Mouse (Mus musculus) MEL (cell line): Measurements from ENCODE around the gene Upp2. TPM values are rescaled to one million over a fixed set of nuclear protein-coding genes. Genes with fewer than 3 reads are reported as not detected.

ENCODE experiments used
- DNase-seq: peaks from one replicate; pipeline ENCODE4 v3.0.0; 2011; ENCODE audit warnings: low read depth, low spot score
- H3K27ac ChIP-seq: 2 replicates; pipeline ENCODE4 v1.5.1; 2012; ENCODE audit warnings: low read depth, mild to moderate bottlenecking, control low read depth, low read length, moderate library complexity; ENCODE audit not compliant: control insufficient read depth
- H3K27me3 ChIP-seq, 2 experiments: fragments of 150-350 bp in 1 of 2; sonication (generic) in 1 of 2; 2 replicates each; pipeline ENCODE4 v1.6.1; 2012; ENCODE audit warnings: low read length in 2 of 2, mild to moderate bottlenecking in 2 of 2, improper control_type of control experiment in 1 of 2, moderate library complexity in 1 of 2; ENCODE audit not compliant: insufficient read depth in 2 of 2, control insufficient read depth in 1 of 2
- H3K36me3 ChIP-seq, 2 experiments: 2 replicates each; pipeline ENCODE4 v1.6.1; 2012 to 2014; ENCODE audit warnings: low read length in 2 of 2, improper control_type of control experiment in 1 of 2, inconsistent platforms in 1 of 2, mild to moderate bottlenecking in 1 of 2; ENCODE audit not compliant: insufficient read depth in 2 of 2, control insufficient read depth in 1 of 2
- H3K4me1 ChIP-seq, 2 experiments: fragments of 150-350 bp in 1 of 2; sonication (generic) in 1 of 2; 2 replicates each; pipeline ENCODE4 v1.6.1; 2012; ENCODE audit warnings: low read length in 2 of 2, improper control_type of control experiment in 1 of 2, mild to moderate bottlenecking in 1 of 2; ENCODE audit not compliant: insufficient read depth in 2 of 2, control insufficient read depth in 1 of 2
- H3K4me3 ChIP-seq, 2 experiments: fragments of 150-350 bp in 1 of 2; sonication (generic) in 1 of 2; 2 replicates each; pipeline ENCODE4 v1.5.1; 2012; ENCODE audit warnings: low read depth in 2 of 2, low read length in 2 of 2, mild to moderate bottlenecking in 2 of 2, moderate library complexity in 2 of 2, control low read depth in 1 of 2, improper control_type of control experiment in 1 of 2; ENCODE audit not compliant: control insufficient read depth in 1 of 2, insufficient read depth in 1 of 2
- H3K79me2 ChIP-seq: 2 replicates; pipeline ENCODE4 v1.6.1; 2012; ENCODE audit warnings: mild to moderate bottlenecking, low read length, moderate library complexity; ENCODE audit not compliant: control insufficient read depth, poor library complexity, insufficient read depth
- H3K9ac ChIP-seq: 2 replicates; pipeline ENCODE4 v1.6.1; 2012; ENCODE audit warnings: low read depth, mild to moderate bottlenecking, control low read depth, low read length, moderate library complexity; ENCODE audit not compliant: control insufficient read depth, poor library complexity, severe bottlenecking
- H3K9me3 ChIP-seq: fragments of 150-350 bp; sonication (generic); replicated peaks from 2 replicates; pipeline ENCODE4 v1.6.1; 2012; ENCODE audit warnings: mild to moderate bottlenecking, low read length, improper control_type of control experiment, moderate library complexity; ENCODE audit not compliant: insufficient read depth
- BHLHE40 ChIP-seq: IDR thresholded peaks from 2 replicates; pipeline ENCODE4 v1.6.1; 2012; ENCODE audit warnings: low read depth, mild to moderate bottlenecking, inconsistent platforms, low read length, improper control_type of control experiment, borderline replicate concordance
- CHD2 ChIP-seq: IDR thresholded peaks from 2 replicates; pipeline ENCODE4 v1.6.1; 2011; ENCODE audit warnings: low read length, improper control_type of control experiment
- CTCF ChIP-seq, 3 experiments: IDR thresholded peaks in 2 of 3; conservative IDR thresholded peaks in 1 of 3; 2 replicates each; pipeline ENCODE4 v1.5.1; 2011 to 2012; ENCODE audit warnings: low read length in 3 of 3, low read depth in 2 of 3, mild to moderate bottlenecking in 2 of 3, improper control_type of control experiment in 1 of 3, inconsistent platforms in 1 of 3, mixed read lengths in 1 of 3, moderate library complexity in 1 of 3; ENCODE audit not compliant: control insufficient read depth in 1 of 3, insufficient read depth in 1 of 3, poor library complexity in 1 of 3, severe bottlenecking in 1 of 3
- E2F4 ChIP-seq: IDR thresholded peaks from 2 replicates; pipeline ENCODE4 v1.6.1; 2011; ENCODE audit warnings: low read depth, low read length, improper control_type of control experiment, borderline replicate concordance
- ELF1 ChIP-seq: IDR thresholded peaks from 2 replicates; pipeline ENCODE4 v1.6.1; 2014; ENCODE audit warnings: low read depth, mild to moderate bottlenecking, inconsistent platforms, low read length, improper control_type of control experiment, moderate library complexity
- GABPA ChIP-seq: IDR thresholded peaks from 2 replicates; pipeline ENCODE4 v1.6.1; 2012; ENCODE audit warnings: low read depth, mild to moderate bottlenecking, inconsistent platforms, low read length, improper control_type of control experiment, moderate library complexity
- JUND ChIP-seq: IDR thresholded peaks from 2 replicates; pipeline ENCODE4 v1.6.1; 2011; ENCODE audit warnings: low read depth, mild to moderate bottlenecking, improper control_type of control experiment, low read length
- MAX ChIP-seq: IDR thresholded peaks from 2 replicates; pipeline ENCODE4 v1.6.1; 2011; ENCODE audit warnings: low read length, improper control_type of control experiment
- MAZ ChIP-seq: IDR thresholded peaks from 2 replicates; pipeline ENCODE4 v1.6.1; 2012; ENCODE audit warnings: low read depth, mild to moderate bottlenecking, inconsistent platforms, low read length, improper control_type of control experiment
- MEF2A ChIP-seq: IDR thresholded peaks from 2 replicates; pipeline ENCODE4 v1.6.1; 2014; ENCODE audit warnings: low read depth, mild to moderate bottlenecking, inconsistent platforms, low read length, improper control_type of control experiment; ENCODE audit not compliant: poor library complexity, insufficient replicate concordance, severe bottlenecking; ENCODE audit errors: extremely low read depth
- NELFE ChIP-seq: IDR thresholded peaks from 2 replicates; pipeline ENCODE4 v1.6.1; 2011; ENCODE audit warnings: low read depth, low read length, improper control_type of control experiment
- RAD21 ChIP-seq: IDR thresholded peaks from 2 replicates; pipeline ENCODE4 v1.6.1; 2011; ENCODE audit warnings: mild to moderate bottlenecking, low read depth, low read length, improper control_type of control experiment
- RCOR1 ChIP-seq: IDR thresholded peaks from 2 replicates; pipeline ENCODE4 v1.6.1; 2012; ENCODE audit warnings: low read depth, mild to moderate bottlenecking, inconsistent platforms, low read length, improper control_type of control experiment
- SIN3A ChIP-seq: IDR thresholded peaks from 2 replicates; pipeline ENCODE4 v1.6.1; 2012; ENCODE audit warnings: low read length, improper control_type of control experiment, inconsistent platforms
- SMC3 ChIP-seq: IDR thresholded peaks from 2 replicates; pipeline ENCODE4 v1.6.1; 2011; ENCODE audit warnings: low read depth, low read length, improper control_type of control experiment
- TAL1 ChIP-seq: IDR thresholded peaks from 2 replicates; pipeline ENCODE4 v1.6.1; 2012; ENCODE audit warnings: mild to moderate bottlenecking, inconsistent platforms, low read length, moderate library complexity, mixed read lengths
- TBP ChIP-seq: IDR thresholded peaks from 2 replicates; pipeline ENCODE4 v1.8.0; 2011; ENCODE audit warnings: low read depth, low read length, improper control_type of control experiment
- TCF12 ChIP-seq: IDR thresholded peaks from 2 replicates; pipeline ENCODE4 v1.6.1; 2014; ENCODE audit warnings: low read depth, mild to moderate bottlenecking, inconsistent platforms, low read length, improper control_type of control experiment, moderate library complexity
- UBTF ChIP-seq: IDR thresholded peaks from 2 replicates; pipeline ENCODE4 v1.6.1; 2012; ENCODE audit warnings: low read depth, mild to moderate bottlenecking, inconsistent platforms, low read length, improper control_type of control experiment, moderate library complexity, borderline replicate concordance; ENCODE audit not compliant: insufficient read depth
- USF1 ChIP-seq: IDR thresholded peaks from 2 replicates; pipeline ENCODE4 v1.6.1; 2014; ENCODE audit warnings: low read depth, mild to moderate bottlenecking, inconsistent platforms, low read length, improper control_type of control experiment, moderate library complexity
- USF2 ChIP-seq, 2 experiments: IDR thresholded peaks; 2 replicates each; pipeline ENCODE4 v1.6.1; 2011 to 2012; ENCODE audit warnings: improper control_type of control experiment in 2 of 2, low read length in 2 of 2, borderline replicate concordance in 1 of 2, inconsistent platforms in 1 of 2, low read depth in 1 of 2, mild to moderate bottlenecking in 1 of 2; ENCODE audit not compliant: insufficient read depth in 1 of 2
- ZC3H11A ChIP-seq: IDR thresholded peaks from 2 replicates; pipeline ENCODE4 v1.6.1; 2012; ENCODE audit warnings: low read depth, mild to moderate bottlenecking, inconsistent platforms, low read length, improper control_type of control experiment
- ZMIZ1 ChIP-seq: IDR thresholded peaks from 2 replicates; pipeline ENCODE4 v1.6.1; 2012; ENCODE audit warnings: low read depth, mild to moderate bottlenecking, inconsistent platforms, low read length, improper control_type of control experiment, moderate library complexity
- ZNF384 ChIP-seq: IDR thresholded peaks from 2 replicates; pipeline ENCODE4 v1.6.1; 2012; ENCODE audit warnings: low read depth, mild to moderate bottlenecking, inconsistent platforms, low read length, improper control_type of control experiment
- polyA plus RNA-seq, 2 experiments: library from polyadenylated mRNA; stranded (reverse) in 1 of 2; unstranded in 1 of 2; fragments of >175 nt in 1 of 2; fragments of >200 nt in 1 of 2; gene quantifications; 2 replicates each; pipeline versions ENCODE4 v1.2.1 to v1.2.4; 2012; ENCODE audit warnings: low replicate concordance in 2 of 2, low read depth in 1 of 2; ENCODE audit not compliant: insufficient read length in 2 of 2, insufficient read depth in 1 of 2, missing spikeins in 1 of 2
- total RNA-seq: library from RNA; depleted of rRNA; stranded (reverse); fragments of 300-350 nt; gene quantifications from 2 replicates; pipeline ENCODE4 v1.2.3, GENCODE M21; 2012

The Upp2 gene
- total and polyA plus RNA-seq, 3 experiments, result not detected

DNA sequence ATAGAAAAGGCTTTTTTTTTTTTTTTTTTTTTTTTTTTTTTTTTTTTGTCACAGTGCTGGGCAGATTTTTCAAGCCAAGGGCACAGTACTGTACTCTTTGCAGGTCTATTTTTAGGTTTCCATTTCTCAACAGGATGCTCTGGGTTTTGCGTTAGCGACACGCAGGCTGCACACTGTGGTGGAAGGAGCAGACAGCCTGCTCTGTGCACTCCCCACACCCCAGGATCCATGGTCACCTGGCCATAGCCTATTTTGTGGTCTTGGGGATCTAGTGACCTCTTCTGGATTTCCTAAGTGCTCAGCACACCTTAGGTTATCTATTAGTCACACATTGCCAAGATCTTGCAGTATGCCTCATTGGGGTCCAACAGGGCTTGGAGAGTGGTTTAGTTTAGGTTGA is 100.2 kb downstream of the Upp2 start:
- Histone ChIP-seq H3K4me3 (no peak overlapping the region), H3K9me3 (no peaks in the 10 kb centered on the region), H3K79me2 (no peaks in the 10 kb centered on the region), H3K27ac (no peak overlapping the region), H3K9ac (no peak overlapping the region), H3K4me1 (no peaks in the 10 kb centered on the region), H3K27me3 (no peaks in the 10 kb centered on the region), H3K36me3 (no peaks in the 10 kb centered on the region)
- DNase-seq, result no peak
- TF ChIP-seq RCOR1 (no peak), CTCF (IDR thresholded peaks at IDR 0.05 in 2 of 3, conservative IDR thresholded peaks at IDR 0.05 in 1 of 3; ENCODE audit: control insufficient read depth in 1 of 3, insufficient read depth in 1 of 3, low read depth in 2 of 3, low read length in 3 of 3, poor library complexity in 1 of 3, severe bottlenecking in 1 of 3) (no peak), RAD21 (no peak), TCF12 (no peak), BHLHE40 (no peak), JUND (no peak), USF2 (IDR thresholded peaks at IDR 0.05; ENCODE audit: borderline replicate concordance in 1 of 2, insufficient read depth in 1 of 2, low read depth in 1 of 2, low read length in 2 of 2) (no peak), TAL1 (no peak), GABPA (no peak), E2F4 (no peak), SIN3A (no peak), ZNF384 (no peak), MAX (no peak), ZC3H11A (no peak), NELFE (no peak)

DNA sequence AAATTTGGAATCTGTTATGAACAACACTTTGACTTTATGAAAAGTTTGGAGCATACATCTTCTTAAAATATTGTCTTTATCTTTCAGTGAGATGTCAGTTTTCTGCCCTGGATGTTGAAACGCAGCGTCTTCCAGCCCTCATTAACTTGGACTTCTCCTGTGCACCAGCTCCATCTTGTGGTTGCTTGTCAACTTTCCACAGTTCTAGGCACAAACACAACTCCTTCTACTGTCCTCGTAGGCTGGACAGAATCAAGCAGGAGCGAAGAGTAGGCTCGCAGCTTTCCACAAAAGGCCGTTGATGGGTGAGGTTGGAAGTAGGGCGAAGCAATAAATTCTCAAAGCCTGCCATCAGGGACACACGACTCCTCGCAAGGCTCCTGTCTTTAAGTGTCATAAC is 100.9 kb downstream of the Upp2 start:
- Histone ChIP-seq H3K36me3 (no peaks in the 10 kb centered on the region), H3K27ac (no peak overlapping the region), H3K9me3 (no peaks in the 10 kb centered on the region), H3K27me3 (no peaks in the 10 kb centered on the region), H3K9ac (no peak overlapping the region), H3K4me1 (no peaks in the 10 kb centered on the region), H3K4me3 (no peak overlapping the region), H3K79me2 (no peaks in the 10 kb centered on the region)
- TF ChIP-seq SMC3 (no peak), USF2 (IDR thresholded peaks at IDR 0.05; ENCODE audit: borderline replicate concordance in 1 of 2, insufficient read depth in 1 of 2, low read depth in 1 of 2, low read length in 2 of 2) (no peak), TAL1 (no peak), ZC3H11A (no peak), GABPA (no peak), CHD2 (no peak), JUND (no peak), ZMIZ1 (no peak), MAZ (no peak), ELF1 (no peak), ZNF384 (no peak), BHLHE40 (no peak), USF1 (no peak), MEF2A (no peak), UBTF (no peak), SIN3A (no peak), NELFE (no peak), TBP (no peak)
- DNase-seq, result no peak
